Mouse (Mus musculus) myocyte (in vitro differentiated cells): ENCODE measurements around the gene Slc27a2.

Experiments
- CEBPB ChIP-seq: IDR thresholded peaks from 2 replicates; pipeline ENCODE4 v1.6.1; 2011; ENCODE audit warnings: mild to moderate bottlenecking, moderate library complexity; ENCODE audit not compliant: poor library complexity, insufficient read depth, severe bottlenecking
- E2F4 ChIP-seq: IDR thresholded peaks from one replicate; pipeline ENCODE4 v1.6.1; 2011; ENCODE audit warnings: mild to moderate bottlenecking, control low read depth, moderate library complexity; ENCODE audit not compliant: insufficient read depth
- MAX ChIP-seq: IDR thresholded peaks from one replicate; pipeline ENCODE4 v1.6.1; 2011; ENCODE audit warnings: low read depth, mild to moderate bottlenecking, control low read depth
- MYOD1 ChIP-seq, 3 experiments: IDR thresholded peaks; one replicate each; pipeline ENCODE4 v1.6.1; 2011; ENCODE audit warnings: control low read depth in 2 of 3, low read depth in 2 of 3, mild to moderate bottlenecking in 2 of 3, moderate library complexity in 1 of 3; ENCODE audit not compliant: insufficient read length in 2 of 3, control insufficient read depth in 1 of 3
- MYOG ChIP-seq, 3 experiments: IDR thresholded peaks; one replicate each; pipeline ENCODE4 v1.6.1; 2011; ENCODE audit warnings: control low read depth in 2 of 3, low read depth in 2 of 3, mild to moderate bottlenecking in 2 of 3; ENCODE audit not compliant: insufficient read length in 2 of 3, control insufficient read depth in 1 of 3, insufficient read depth in 1 of 3
- POLR2A ChIP-seq: IDR thresholded peaks from one replicate; pipeline ENCODE4 v1.6.1; 2011; ENCODE audit warnings: low read depth, mild to moderate bottlenecking, control low read depth, moderate library complexity; ENCODE audit not compliant: insufficient read length
- POLR2AphosphoS2 ChIP-seq: IDR thresholded peaks from one replicate; pipeline ENCODE4 v1.6.1; 2011; ENCODE audit warnings: low read depth, control low read depth; ENCODE audit not compliant: insufficient read length
- REST ChIP-seq: IDR thresholded peaks from one replicate; pipeline ENCODE4 v1.6.1; 2011; ENCODE audit warnings: mild to moderate bottlenecking, control low read depth, moderate library complexity; ENCODE audit not compliant: insufficient read depth, insufficient read length
- SRF ChIP-seq: IDR thresholded peaks from one replicate; pipeline ENCODE4 v1.6.1; 2011; ENCODE audit warnings: low read depth; ENCODE audit not compliant: control insufficient read depth, insufficient read length
- TCF12 ChIP-seq: IDR thresholded peaks from one replicate; pipeline ENCODE4 v1.6.1; 2011; ENCODE audit warnings: mild to moderate bottlenecking, control low read depth; ENCODE audit not compliant: poor library complexity, insufficient read depth, severe bottlenecking
- TCF3 ChIP-seq: IDR thresholded peaks from one replicate; pipeline ENCODE4 v1.6.1; 2011; ENCODE audit warnings: low read depth, control low read depth; ENCODE audit not compliant: insufficient read length
- USF1 ChIP-seq: IDR thresholded peaks from one replicate; pipeline ENCODE4 v1.6.1; 2011; ENCODE audit warnings: low read depth, mild to moderate bottlenecking, control low read depth, moderate library complexity

DNA sequence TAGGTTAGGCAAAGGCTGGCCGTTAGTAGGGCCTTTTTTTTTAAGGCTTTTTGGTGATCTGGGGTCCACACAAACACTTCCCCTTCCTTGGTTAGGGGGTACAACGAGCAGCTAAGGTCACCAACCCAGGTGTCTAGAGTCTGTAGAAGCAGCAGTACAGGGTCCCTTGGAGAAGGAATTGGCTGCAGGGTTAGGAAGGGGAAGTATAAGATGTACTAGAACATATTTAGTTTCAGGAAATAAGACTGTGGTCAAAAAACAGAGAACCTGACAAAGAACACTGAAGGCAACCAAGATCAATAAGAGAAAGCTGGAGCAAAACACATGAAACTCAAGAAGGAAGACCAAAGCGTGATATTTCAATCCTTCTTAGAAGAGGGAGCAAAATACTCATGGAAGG is 21.6 kb upstream of the Slc27a2 start:
- TF ChIP-seq POLR2A = no peak
- TF ChIP-seq TCF12 = no peak
- TF ChIP-seq MAX = no peak
- TF ChIP-seq MYOD1 (IDR thresholded peaks at IDR 0.05; ENCODE audit: control insufficient read depth in 1 of 3, insufficient read length in 2 of 3, low read depth in 2 of 3) = no peak
- TF ChIP-seq SRF = no peak
- TF ChIP-seq POLR2AphosphoS2 = no peak
- TF ChIP-seq USF1 = no peak
- no peak for TF ChIP-seq E2F4
- TF ChIP-seq CEBPB = no peak
- no peak for TF ChIP-seq TCF3
- TF ChIP-seq REST = no peak
- no peak for TF ChIP-seq MYOG (IDR thresholded peaks at IDR 0.05; ENCODE audit: control insufficient read depth in 1 of 3, insufficient read depth in 1 of 3, insufficient read length in 2 of 3, low read depth in 2 of 3)
